ENCODE assay signal across 8 mouse cellular contexts in genomic region chr4:129113083-129113988, GRCm38 (mm10). TPM values are rescaled to one million over a fixed set of nuclear protein-coding genes. Genes with fewer than 3 reads are reported as not detected.
DNase-seq lines count a peak whose midpoint lies in the region; ATAC-seq and TF ChIP-seq lines count a peak whose summit lies in the region.

No protein-coding gene starts in this region.

- H3K4me1 ChIP-seq in kidney, postnatal 0 days (replicated peaks; ENCODE audit: insufficient read depth, low read length), result peaks cover 6% of the 10 kb centered on the region; the same call in 1 of the 2 replicates
- H3K4me1 ChIP-seq in liver, adult 2 months (ENCODE audit: control insufficient read depth, insufficient read depth, low read length), result no peaks in the 10 kb centered on the region; the same call in 1 of the 2 replicates
- H3K4me1 ChIP-seq in stomach, postnatal 0 days (replicated peaks; ENCODE audit: control insufficient read depth, insufficient read depth), result no peaks in the 10 kb centered on the region

- no peaks in the 10 kb centered on the region for H3K27me3 ChIP-seq in kidney, postnatal 0 days (ENCODE audit: insufficient read depth, low read length)
- H3K27me3 ChIP-seq in liver, adult 2 months (ENCODE audit: control insufficient read depth, insufficient read depth, low read length), result no peaks in the 10 kb centered on the region
- H3K27me3 ChIP-seq in myocyte (ENCODE audit: control insufficient read depth, insufficient read depth, insufficient read length), result peaks cover 22% of the 10 kb centered on the region
- H3K27me3 ChIP-seq in stomach, postnatal 0 days (ENCODE audit: control insufficient read depth, insufficient read depth, low read length), result no peaks in the 10 kb centered on the region

- H3K4me3 ChIP-seq in kidney, postnatal 0 days (replicated peaks; ENCODE audit: low read depth, low read length), result no peak overlapping the region
- H3K4me3 ChIP-seq in liver, adult 2 months (ENCODE audit: insufficient read depth, low read depth, low read length), result no peak overlapping the region
- H3K4me3 ChIP-seq in myocyte, result no peak overlapping the region
- H3K4me3 ChIP-seq in stomach, postnatal 0 days (ENCODE audit: low read depth, low read length), result no peak overlapping the region

- no peak for TF ChIP-seq POLR2A in liver, adult 2 months (IDR thresholded peaks at IDR 0.05; ENCODE audit: extremely low read depth, insufficient read depth, low read length)
- no peak for TF ChIP-seq POLR2A in myocyte (IDR thresholded peaks at IDR 0.05; ENCODE audit: insufficient read length, low read depth)

- no peaks in the 10 kb centered on the region for H3K9me3 ChIP-seq in kidney, postnatal 0 days (replicated peaks; ENCODE audit: low read length)
- H3K9me3 ChIP-seq in stomach, postnatal 0 days (ENCODE audit: control insufficient read depth, low read length), result no peaks in the 10 kb centered on the region

- peak; percentile 43 for DNase-seq in urinary bladder, postnatal 25 days (ENCODE audit: low spot score)
- no peak for DNase-seq in urinary bladder, adult 18-20 months (ENCODE audit: low spot score in 2 of 2)
- peak; percentile 83 to 89 for DNase-seq in cerebellum, postnatal 36 days
- peak; percentile 72 for DNase-seq in gastrocnemius, postnatal 14 days
- DNase-seq in kidney, postnatal 0 days (ENCODE audit: low spot score), result peak; percentile 92
- peak; percentile 29 for DNase-seq in liver, adult 2 months (ENCODE audit: extremely low read depth, low read depth, low spot score)
- DNase-seq in stomach, postnatal 0 days (ENCODE audit: low spot score), result peak; percentile 89

- H3K9ac ChIP-seq in kidney, postnatal 0 days (ENCODE audit: low read depth, low read length), result no peak overlapping the region
- H3K9ac ChIP-seq in liver, adult 2 months (ENCODE audit: low read depth, low read length), result no peak overlapping the region
- no peak overlapping the region for H3K9ac ChIP-seq in stomach, postnatal 0 days (ENCODE audit: low read length)

- H3K4me2 ChIP-seq in kidney, postnatal 0 days (ENCODE audit: low read length), result no peak overlapping the region
- H3K4me2 ChIP-seq in myocyte (ENCODE audit: low read depth), result no peak overlapping the region
- no peak overlapping the region for H3K4me2 ChIP-seq in stomach, postnatal 0 days (replicated peaks; ENCODE audit: low read depth)

- intact Hi-C loops in gastrocnemius, postnatal 14 days (cut with DNase I; ENCODE audit: low total_unique reads), result no loop called here

- H3K27ac ChIP-seq in kidney, postnatal 0 days, result no peak overlapping the region
- H3K27ac ChIP-seq in liver, adult 2 months (replicated peaks; ENCODE audit: insufficient read depth, low read depth, low read length), result no peak overlapping the region
- H3K27ac ChIP-seq in stomach, postnatal 0 days (replicated peaks), result no peak overlapping the region

- 30% methylated on average over 28 of the region's 28 CpGs for WGBS in kidney, postnatal 0 days
- 43% methylated on average over 28 of the region's 28 CpGs for WGBS in liver, adult 2 months
- WGBS in stomach, postnatal 0 days, result 33% methylated on average over 28 of the region's 28 CpGs

- H3ac ChIP-seq in myocyte (ENCODE audit: control insufficient read depth, insufficient read length), result no peak overlapping the region

- H3K79me2 ChIP-seq in liver, adult 2 months (ENCODE audit: control insufficient read depth, insufficient read depth, low read length), result no peaks in the 10 kb centered on the region
- no peaks in the 10 kb centered on the region for H3K79me2 ChIP-seq in myocyte (ENCODE audit: control insufficient read depth, insufficient read depth)

- peak; percentile 75 for ATAC-seq in kidney, postnatal 0 days (replicated peaks; ENCODE audit: low FRiP score, low read depth)
- ATAC-seq in stomach, postnatal 0 days (ENCODE audit: low FRiP score, low TSS enrichment), result peak; percentile 79

- no peak for TF ChIP-seq EP300 in stomach, postnatal 0 days (optimal IDR thresholded peaks at IDR 0.05)

- H3K36me3 ChIP-seq in kidney, postnatal 0 days (ENCODE audit: insufficient read depth, low read length), result no peaks in the 10 kb centered on the region
- no peaks in the 10 kb centered on the region for H3K36me3 ChIP-seq in liver, adult 2 months (ENCODE audit: control insufficient read depth, insufficient read depth, low read length)
- H3K36me3 ChIP-seq in myocyte (ENCODE audit: control insufficient read depth, insufficient read depth), result no peaks in the 10 kb centered on the region
- no peaks in the 10 kb centered on the region for H3K36me3 ChIP-seq in stomach, postnatal 0 days (ENCODE audit: control insufficient read depth, insufficient read depth, low read length)

- TF ChIP-seq CTCF in kidney, postnatal 0 days (IDR thresholded peaks at IDR 0.05; ENCODE audit: low read depth), result peak; percentile 99
- peak; percentile 82 for TF ChIP-seq CTCF in liver, adult 2 months (IDR thresholded peaks at IDR 0.05; ENCODE audit: low read depth, low read length)
- peak; percentile 99 for TF ChIP-seq CTCF in stomach, postnatal 0 days (IDR thresholded peaks at IDR 0.05; ENCODE audit: low read depth)

TF ChIP-seq in myocyte, 11 proteins besides CTCF, POLR2A, EP300 and RAD21:
- TF ChIP-seq USF1 (IDR thresholded peaks at IDR 0.05; ENCODE audit: low read depth) (no peak), E2F4 (IDR thresholded peaks at IDR 0.05; ENCODE audit: insufficient read depth) (no peak), MYOG (IDR thresholded peaks at IDR 0.05; ENCODE audit: control insufficient read depth in 1 of 3, insufficient read depth in 1 of 3, insufficient read length in 2 of 3, low read depth in 2 of 3) (peak in 2 of 3 experiments; percentile 92 to 95), MYOD1 (IDR thresholded peaks at IDR 0.05; ENCODE audit: control insufficient read depth in 1 of 3, insufficient read length in 2 of 3, low read depth in 2 of 3) (peak in 2 of 3 experiments; percentile 89 to 93), POLR2AphosphoS2 (IDR thresholded peaks at IDR 0.05; ENCODE audit: insufficient read length, low read depth) (no peak), MAX (IDR thresholded peaks at IDR 0.05; ENCODE audit: low read depth) (no peak), TCF3 (IDR thresholded peaks at IDR 0.05; ENCODE audit: insufficient read length, low read depth) (no peak), TCF12 (IDR thresholded peaks at IDR 0.05; ENCODE audit: insufficient read depth, poor library complexity, severe bottlenecking) (no peak)
TF ChIP-seq in myocyte: peak in this region for 2.

RNA-seq across cellular contexts. Expression of gene Tmem54, which starts 8.0 kb away (rescaled TPM):
- not detected for total RNA-seq in gastrocnemius, postnatal 14 days (2021)
- polyA plus RNA-seq in kidney, postnatal 0 days (2015; fragmentation: Nextera tagmentation; extraction: Ambion mirVana), result 10.2 and 10.5 TPM in 2 replicates
- 0.13 TPM in 1 of 2 replicates, not detected in the other for total RNA-seq in liver, adult 2 months (2014; rRNA removed)
- 0.37 and 0.65 TPM in 2 replicates for polyA plus RNA-seq in liver, adult 2 months (2012; rRNA removed)
- polyA plus RNA-seq in myocyte (2012; fragmentation: generic; extraction: Trizol), result 0.41 TPM
- polyA plus RNA-seq in stomach, postnatal 0 days (2015; fragmentation: Nextera tagmentation; extraction: Ambion mirVana), result 106 and 115 TPM in 2 replicates

RNA-seq across cellular contexts. Expression of gene Hpca, which starts 8.5 kb away (rescaled TPM):
- under 1 TPM in 1 of 2 experiments, not detected in 1; 0.24 TPM for total RNA-seq in gastrocnemius, postnatal 14 days (2021)
- 0.94 and 1.0 TPM in 2 replicates for polyA plus RNA-seq in kidney, postnatal 0 days (2015; fragmentation: Nextera tagmentation; extraction: Ambion mirVana)
- 0.18 and 0.47 TPM in 2 replicates for total RNA-seq in liver, adult 2 months (2014; rRNA removed)
- 0.23 and 0.27 TPM in 2 replicates for polyA plus RNA-seq in liver, adult 2 months (2012; rRNA removed)
- polyA plus RNA-seq in myocyte (2012; fragmentation: generic; extraction: Trizol), result 0.12 TPM
- polyA plus RNA-seq in stomach, postnatal 0 days (2015; fragmentation: Nextera tagmentation; extraction: Ambion mirVana), result 0.91 and 0.99 TPM in 2 replicates

RNA-seq across cellular contexts. Expression of gene Fndc5, which starts 23.5 kb away (rescaled TPM):
- 10 to 100 TPM; 28.4 to 53.2 TPM for total RNA-seq in gastrocnemius, postnatal 14 days (2021)
- 5.9 and 6.3 TPM in 2 replicates for polyA plus RNA-seq in kidney, postnatal 0 days (2015; fragmentation: Nextera tagmentation; extraction: Ambion mirVana)
- total RNA-seq in liver, adult 2 months (2014; rRNA removed), result 0.54 and 0.83 TPM in 2 replicates
- 0.17 and 0.87 TPM in 2 replicates for polyA plus RNA-seq in liver, adult 2 months (2012; rRNA removed)
- 41.3 TPM for polyA plus RNA-seq in myocyte (2012; fragmentation: generic; extraction: Trizol)
- 2.0 and 2.4 TPM in 2 replicates for polyA plus RNA-seq in stomach, postnatal 0 days (2015; fragmentation: Nextera tagmentation; extraction: Ambion mirVana)

RNA-seq across cellular contexts. Expression of gene Rnf19b, which starts 55.3 kb away (rescaled TPM):
- total RNA-seq in gastrocnemius, postnatal 14 days (2021), result 10 to 100 TPM; 13.6 to 15.5 TPM
- 6.1 and 7.1 TPM in 2 replicates for polyA plus RNA-seq in kidney, postnatal 0 days (2015; fragmentation: Nextera tagmentation; extraction: Ambion mirVana)
- total RNA-seq in liver, adult 2 months (2014; rRNA removed), result 35.0 and 46.2 TPM in 2 replicates
- 44.0 and 49.1 TPM in 2 replicates for polyA plus RNA-seq in liver, adult 2 months (2012; rRNA removed)
- polyA plus RNA-seq in myocyte (2012; fragmentation: generic; extraction: Trizol), result 49.3 TPM
- 7.0 and 7.6 TPM in 2 replicates for polyA plus RNA-seq in stomach, postnatal 0 days (2015; fragmentation: Nextera tagmentation; extraction: Ambion mirVana)

Comparison
In these comparisons a context has a peak if more than half of its experiments do, and no peak if none do; other contexts are left out.
1. DNase-seq: peak in urinary bladder, postnatal 25 days (single experiment), cerebellum, postnatal 36 days (2 of 2), gastrocnemius, postnatal 14 days (single experiment), kidney, postnatal 0 days (single experiment), liver, adult 2 months (single experiment) and stomach, postnatal 0 days (single experiment); none in urinary bladder, adult 18-20 months (0 of 2).
2. Peak in every context shown above with its lines, with median percentiles within 50 percentile points of each other: CTCF ChIP-seq.